Mouse (Mus musculus): ENCODE measurements around the gene Adgrb2. TPM values are rescaled to one million over a fixed set of nuclear protein-coding genes. Genes with fewer than 3 reads are reported as not detected.

Gene Adgrb2
- total RNA-seq, 1 experiment from 2014 or later, result not detected

- ATAC-seq (ENCODE audit: extremely low read depth, insufficient number of reproducible peaks, low FRiP score, poor library complexity, severe bottlenecking), result no peak
Measured at GRCm38 (mm10) chr4:130017036-130017674, 32.5 kb downstream of the Adgrb2 start.

- ATAC-seq (ENCODE audit: extremely low read depth, insufficient number of reproducible peaks, low FRiP score, poor library complexity, severe bottlenecking), result no peak
Measured at GRCm38 (mm10) chr4:130022952-130023351, 38.3 kb downstream of the Adgrb2 start.

- ATAC-seq (ENCODE audit: extremely low read depth, insufficient number of reproducible peaks, low FRiP score, poor library complexity, severe bottlenecking), result no peak
Measured at GRCm38 (mm10) chr4:130023511-130024231, 39.0 kb downstream of the Adgrb2 start.

GRCm38 (mm10) chr4:130025544-130025943 is 40.9 kb downstream of the Adgrb2 start:
- ATAC-seq (ENCODE audit: extremely low read depth, insufficient number of reproducible peaks, low FRiP score, poor library complexity, severe bottlenecking), result no peak

GRCm38 (mm10) chr4:130031146-130031545 is 46.5 kb downstream of the Adgrb2 start:
- ATAC-seq (ENCODE audit: extremely low read depth, insufficient number of reproducible peaks, low FRiP score, poor library complexity, severe bottlenecking), result no peak

GRCm38 (mm10) chr4:130033496-130033895 is 48.8 kb downstream of the Adgrb2 start:
- no peak for ATAC-seq (ENCODE audit: extremely low read depth, insufficient number of reproducible peaks, low FRiP score, poor library complexity, severe bottlenecking)

GRCm38 (mm10) chr4:130036112-130036511 is 51.4 kb downstream of the Adgrb2 start:
- 0 out of 2 replicates have a peak, but pooled peaks have one; percentile 19 for ATAC-seq (ENCODE audit: extremely low read depth, insufficient number of reproducible peaks, low FRiP score, poor library complexity, severe bottlenecking)

- ATAC-seq (ENCODE audit: extremely low read depth, insufficient number of reproducible peaks, low FRiP score, poor library complexity, severe bottlenecking), result no peak
Measured at GRCm38 (mm10) chr4:130036573-130037401, 52.1 kb downstream of the Adgrb2 start.

- ATAC-seq (ENCODE audit: extremely low read depth, insufficient number of reproducible peaks, low FRiP score, poor library complexity, severe bottlenecking), result no peak
Measured at GRCm38 (mm10) chr4:130039351-130039750, 54.7 kb downstream of the Adgrb2 start.

GRCm38 (mm10) chr4:130041076-130041475 is 56.4 kb downstream of the Adgrb2 start:
- no peak for ATAC-seq (ENCODE audit: extremely low read depth, insufficient number of reproducible peaks, low FRiP score, poor library complexity, severe bottlenecking)

- ATAC-seq (ENCODE audit: extremely low read depth, insufficient number of reproducible peaks, low FRiP score, poor library complexity, severe bottlenecking), result no peak
Measured at GRCm38 (mm10) chr4:130044211-130044610, 59.5 kb downstream of the Adgrb2 start.

GRCm38 (mm10) chr4:130045609-130046008 is 60.9 kb downstream of the Adgrb2 start:
- ATAC-seq (ENCODE audit: extremely low read depth, insufficient number of reproducible peaks, low FRiP score, poor library complexity, severe bottlenecking), result peak; percentile 57

GRCm38 (mm10) chr4:130047331-130048202 is 62.9 kb downstream of the Adgrb2 start, which contains the start of gene Col16a1:
TSS of gene Col16a1 (plus strand) at chr4:130047840.
- ATAC-seq (ENCODE audit: extremely low read depth, insufficient number of reproducible peaks, low FRiP score, poor library complexity, severe bottlenecking), result no peak

- no peak for ATAC-seq (ENCODE audit: extremely low read depth, insufficient number of reproducible peaks, low FRiP score, poor library complexity, severe bottlenecking)
Measured at GRCm38 (mm10) chr4:130048203-130048479, 63.5 kb downstream of the Adgrb2 start.

- ATAC-seq (ENCODE audit: extremely low read depth, insufficient number of reproducible peaks, low FRiP score, poor library complexity, severe bottlenecking), result no peak
Measured at GRCm38 (mm10) chr4:130050056-130050824, 65.6 kb downstream of the Adgrb2 start.

GRCm38 (mm10) chr4:130052283-130052682 is 67.6 kb downstream of the Adgrb2 start:
- no peak for ATAC-seq (ENCODE audit: extremely low read depth, insufficient number of reproducible peaks, low FRiP score, poor library complexity, severe bottlenecking)

- ATAC-seq (ENCODE audit: extremely low read depth, insufficient number of reproducible peaks, low FRiP score, poor library complexity, severe bottlenecking), result no peak
Measured at GRCm38 (mm10) chr4:130053111-130053510, 68.4 kb downstream of the Adgrb2 start.

- no peak for ATAC-seq (ENCODE audit: extremely low read depth, insufficient number of reproducible peaks, low FRiP score, poor library complexity, severe bottlenecking)
Measured at GRCm38 (mm10) chr4:130054727-130055126, 70.1 kb downstream of the Adgrb2 start.
